Mouse (Mus musculus) lung, postnatal 14 days (tissue): ENCODE results near the gene Mavs.
A peak's percentile ranks its signal among the peaks of the same experiment; 100 is the strongest.

Source experiments
- DNase-seq: peaks from one replicate; pipeline ENCODE4 v3.0.0; 2021

Gene Mavs

DNA sequence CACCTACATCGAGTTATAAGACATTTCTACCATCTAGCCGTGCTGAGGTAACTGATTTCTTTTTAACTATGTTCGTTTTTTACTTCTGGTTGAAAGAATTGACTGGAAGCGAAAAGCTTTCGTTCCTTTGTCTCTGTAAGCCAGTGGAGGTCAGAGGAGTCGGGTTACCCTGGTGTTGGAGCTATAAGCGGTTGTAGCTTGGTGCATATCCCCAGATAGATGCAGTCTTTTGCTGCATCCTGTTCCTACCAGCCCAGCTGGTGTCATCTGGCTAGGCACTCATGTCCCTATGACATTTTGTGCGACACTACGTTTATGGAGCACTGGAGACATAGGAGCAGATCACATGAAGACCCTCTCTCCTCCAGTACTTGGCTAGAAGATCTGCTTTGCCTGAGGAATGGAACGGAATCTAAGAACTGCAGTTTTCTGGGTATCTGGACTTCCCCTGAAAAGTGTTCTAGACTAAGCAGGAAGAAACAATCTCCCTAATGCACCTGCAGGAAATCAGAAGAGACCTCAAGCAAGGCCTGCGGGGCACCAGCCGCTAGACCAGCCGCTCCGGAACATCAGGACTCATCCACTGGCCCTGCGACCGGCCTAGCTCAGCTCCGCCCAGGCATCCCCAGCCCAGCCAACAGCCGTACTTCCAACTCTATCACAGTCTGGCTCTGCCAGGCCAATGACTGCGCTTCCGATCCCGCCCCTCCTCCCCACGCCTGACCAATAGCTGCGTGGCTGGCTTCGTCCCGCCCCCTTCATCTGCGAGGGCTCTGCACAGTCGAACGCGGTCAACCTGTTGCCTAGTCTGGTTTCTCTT, at the start of gene Mavs:
TSS of gene Mavs (plus strand) at position 757 of the 820 bp plus-strand sequence.
- DNase-seq, result peak; percentile 95

DNA sequence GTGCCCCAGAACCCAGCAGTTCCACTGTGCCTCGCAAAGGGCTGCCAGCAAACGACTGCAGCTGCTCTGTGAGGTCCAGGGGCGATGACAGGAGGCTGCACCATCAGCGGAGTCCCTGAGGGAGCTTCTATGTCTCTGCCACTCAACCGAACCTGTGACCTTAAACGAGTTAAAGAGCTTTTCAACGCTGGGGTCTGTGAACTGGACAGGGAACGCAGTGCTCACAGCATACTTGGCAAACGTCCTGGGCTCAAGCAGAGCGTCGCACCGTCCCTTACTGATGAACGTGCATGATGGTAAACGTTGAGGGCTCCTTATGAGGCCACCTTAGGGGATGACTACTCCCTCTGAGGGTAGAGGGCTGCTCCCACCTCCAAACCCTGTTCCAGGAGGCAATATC, 47.5 kb upstream of the Mavs start:
- DNase-seq, result no peak

DNA sequence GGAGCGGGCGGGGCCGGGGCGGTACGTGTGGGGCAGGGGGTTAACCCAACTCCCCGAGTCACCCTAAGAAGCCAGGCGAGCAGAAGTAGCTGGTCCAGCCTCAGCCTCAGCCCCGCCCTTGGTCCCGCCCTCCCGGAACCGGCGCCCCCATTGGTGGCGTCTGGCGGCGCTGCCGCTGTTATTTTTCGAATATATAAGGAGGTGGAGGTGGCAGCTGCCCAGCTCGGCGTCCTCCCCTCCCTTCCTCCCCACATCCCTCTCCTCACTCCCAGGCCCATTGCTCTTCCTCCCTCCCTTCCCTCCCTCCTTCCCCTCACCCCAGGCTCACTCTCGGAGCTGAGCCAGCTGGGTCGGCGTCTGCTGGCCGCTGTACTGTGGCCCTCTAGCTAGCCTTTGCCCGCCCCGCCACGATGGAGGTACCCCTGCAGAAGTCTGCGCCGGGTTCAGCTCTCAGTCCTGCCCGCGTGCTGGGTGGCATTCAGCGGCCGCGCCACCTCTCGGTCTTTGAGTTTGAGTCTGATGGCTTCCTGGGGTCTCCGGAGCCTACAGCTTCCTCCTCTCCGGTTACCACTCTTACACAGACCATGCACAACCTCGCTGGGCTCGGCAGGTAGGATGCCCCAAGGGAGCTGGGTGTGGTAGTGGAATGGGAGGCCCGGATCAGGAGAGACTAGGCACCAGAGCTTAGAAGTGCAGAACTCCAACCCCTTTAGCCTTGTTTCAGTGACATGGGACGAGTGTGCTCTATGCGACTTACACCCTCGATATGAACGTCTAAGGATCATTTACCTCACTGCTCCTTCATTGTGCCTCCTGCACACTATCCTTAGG, 46.9 kb upstream of the Mavs start, which contains the start of the genes Cdc25b and Spef1:
TSS of gene Cdc25b (plus strand) at position 179 of the 831 bp plus-strand sequence.
TSS of gene Spef1 (minus strand) at position 512 of the 831 bp plus-strand sequence.
- DNase-seq, result peak; percentile 89

DNA sequence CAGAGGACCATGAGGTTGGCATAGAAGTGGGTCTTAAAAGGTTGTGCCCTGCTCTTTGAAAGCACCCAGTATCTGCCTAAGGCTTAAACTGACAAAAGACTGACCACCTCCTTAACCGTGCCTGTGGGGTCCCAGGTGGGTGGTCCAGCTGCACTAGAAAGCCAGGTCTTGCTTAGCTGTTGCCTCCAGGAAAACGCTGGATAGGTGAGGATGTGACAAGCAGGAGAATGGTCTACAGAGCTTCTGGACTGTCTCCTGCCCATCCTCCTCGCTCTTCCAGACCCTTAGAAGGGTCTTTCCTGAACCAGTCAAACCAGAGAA, 46.3 kb upstream of the Mavs start:
- no peak for DNase-seq

DNA sequence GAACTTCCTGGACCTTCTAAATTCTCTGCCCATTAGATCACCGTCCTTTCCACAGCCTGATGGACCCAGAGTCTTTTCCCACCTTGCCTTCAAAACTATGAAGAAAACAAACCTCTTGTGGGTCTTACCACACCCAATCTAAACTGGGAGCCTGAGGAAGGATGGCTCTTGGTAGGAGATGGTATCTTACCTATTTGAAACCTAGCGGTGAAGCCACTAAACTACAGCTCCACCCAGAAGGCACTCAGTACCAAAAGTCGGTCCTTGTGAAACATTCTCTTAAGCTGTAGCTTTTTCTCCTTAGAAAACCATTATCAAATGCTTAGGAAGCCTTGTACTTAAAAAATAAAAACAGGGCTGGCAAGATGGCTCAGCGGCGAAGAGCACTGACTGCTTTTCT, 45.6 kb upstream of the Mavs start:
- no peak for DNase-seq

DNA sequence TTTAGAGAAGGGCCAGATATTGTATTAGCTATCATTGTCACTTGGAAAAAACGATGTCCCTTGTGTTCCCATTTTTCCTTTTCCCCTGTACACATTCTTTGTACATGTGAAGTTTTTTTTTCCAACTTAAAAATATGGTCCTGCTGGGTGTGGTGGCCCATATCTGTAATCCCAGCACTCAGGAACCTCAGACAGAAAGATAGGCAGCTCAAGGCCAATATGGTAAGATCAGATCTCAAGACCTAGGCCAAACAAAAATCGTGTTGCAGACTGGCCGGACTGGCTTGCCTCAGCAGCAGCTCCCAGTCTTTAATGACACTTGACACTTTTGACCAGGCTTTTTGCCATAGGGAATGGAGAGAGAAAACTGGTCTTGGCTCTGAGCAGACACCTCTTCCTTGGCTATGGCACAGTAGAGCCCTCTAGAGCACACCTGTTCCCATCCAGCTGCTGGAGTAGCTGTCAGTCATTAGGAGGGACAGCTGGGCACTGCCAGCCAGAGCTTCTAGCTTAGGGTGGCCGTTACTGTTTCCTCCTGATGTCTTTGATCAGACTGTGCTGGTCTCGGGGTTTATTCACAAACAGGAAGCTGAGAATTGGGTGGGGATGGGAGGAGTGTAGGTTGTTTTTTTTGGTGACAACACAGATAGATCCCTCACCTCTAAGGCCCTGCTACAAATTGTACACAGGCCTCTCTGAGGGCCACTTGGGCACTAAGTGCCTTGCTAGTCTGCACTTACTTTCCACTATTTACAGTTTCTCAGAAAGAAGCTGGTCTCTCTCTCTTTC, 44.1 kb upstream of the Mavs start:
- no peak for DNase-seq

DNA sequence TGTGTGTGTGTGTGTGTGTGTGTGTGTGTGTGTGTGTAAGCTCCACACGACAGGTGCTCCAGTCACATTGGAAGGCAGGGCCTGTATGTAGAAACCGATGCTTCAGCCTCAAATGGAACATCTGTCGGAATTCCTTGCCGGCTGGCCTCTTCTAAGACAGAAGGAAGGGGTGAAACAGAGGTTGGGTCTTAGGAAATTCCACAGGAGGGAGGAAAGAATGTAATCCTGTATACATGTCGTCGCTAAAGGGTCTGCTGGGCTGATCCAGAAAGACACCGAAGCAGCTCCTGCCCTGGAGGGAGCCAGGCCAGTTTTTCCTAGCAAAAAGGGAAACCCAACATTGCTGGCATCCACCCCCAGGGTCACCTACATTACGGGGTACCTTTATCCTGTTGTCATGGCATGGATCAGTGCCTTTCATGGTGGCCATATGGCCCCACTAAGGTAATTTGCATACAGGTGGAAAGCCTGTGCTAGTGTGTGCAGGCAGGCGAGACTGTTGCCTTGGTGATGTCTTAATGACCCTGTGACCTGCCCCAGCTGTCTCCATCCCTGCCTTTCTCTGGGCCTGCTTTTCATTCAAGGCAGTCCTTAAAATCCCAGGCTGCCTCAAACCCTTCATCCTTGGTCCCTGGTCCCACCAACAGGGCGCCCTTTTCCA, 43.4 kb upstream of the Mavs start:
- DNase-seq, result no peak

DNA sequence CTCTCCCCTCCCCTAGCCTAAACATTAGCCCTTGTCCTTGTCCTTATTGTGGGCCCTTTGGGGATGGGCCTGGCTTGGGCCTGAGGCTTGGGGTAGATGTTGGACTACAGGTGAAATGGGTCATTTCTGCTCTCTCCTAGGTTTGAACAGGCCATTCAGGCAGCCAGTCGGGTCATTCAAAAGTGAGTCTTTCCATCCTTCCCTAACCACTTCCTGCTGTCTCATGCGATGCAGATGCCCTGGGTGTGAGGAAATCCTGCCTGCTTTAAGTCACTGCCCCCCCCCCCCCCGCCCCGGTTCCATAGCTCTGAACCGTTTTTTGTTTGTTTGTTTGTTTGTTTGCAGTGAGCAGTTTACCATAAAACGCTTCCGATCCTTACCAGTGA, 42.9 kb upstream of the Mavs start:
- no peak for DNase-seq

DNA sequence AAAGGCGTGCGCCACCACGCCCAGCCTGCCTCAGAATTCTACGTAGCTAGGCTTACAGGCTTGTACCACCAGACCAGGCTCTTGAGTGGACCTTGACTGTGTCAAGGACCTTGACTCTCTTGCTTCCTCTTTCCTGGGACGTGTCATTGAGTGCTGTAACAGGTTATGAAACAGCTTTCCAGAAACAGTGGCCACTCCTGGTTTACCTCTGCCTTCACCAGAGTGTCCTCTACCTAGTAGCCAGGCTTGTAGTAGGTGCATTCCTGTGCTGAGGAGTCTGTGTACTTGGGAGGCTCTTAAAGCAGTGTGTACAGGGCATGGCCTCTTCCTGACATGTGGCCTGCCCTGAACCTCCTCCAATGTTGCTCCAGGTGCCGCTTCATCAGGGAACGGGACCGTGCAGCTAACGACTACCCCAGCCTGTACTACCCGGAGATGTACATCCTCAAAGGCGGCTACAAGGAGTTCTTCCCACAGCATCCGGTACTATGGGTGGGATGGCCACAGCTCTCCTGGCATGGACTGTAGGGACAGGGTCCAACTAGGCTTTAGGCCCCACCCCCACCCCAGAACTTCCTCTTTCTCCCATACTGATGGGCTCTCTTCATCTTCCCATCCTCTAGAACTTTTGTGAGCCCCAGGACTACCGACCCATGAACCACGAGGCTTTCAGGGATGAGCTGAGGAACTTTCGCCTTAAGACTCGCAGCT, 37.1 kb upstream of the Mavs start:
- peak; percentile 43 for DNase-seq

DNA sequence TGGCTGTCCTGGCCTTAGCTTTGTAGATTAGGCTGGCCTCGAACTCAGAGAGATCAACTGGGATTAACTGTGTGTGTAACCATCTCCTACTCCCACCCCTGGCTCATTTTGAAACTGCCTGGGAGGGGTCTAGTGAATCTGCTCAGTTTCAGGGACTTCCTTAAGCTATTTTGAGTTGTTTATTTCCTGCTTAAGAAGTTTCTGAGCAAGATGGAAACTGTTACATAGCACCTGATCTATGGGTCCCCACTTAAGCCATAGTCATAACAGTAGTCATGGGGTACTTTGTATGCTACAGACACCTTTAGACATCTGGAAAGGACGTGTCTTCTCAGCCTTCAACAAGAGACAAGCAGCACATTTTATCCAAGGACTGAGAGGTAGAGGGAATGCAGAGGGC, 33.2 kb upstream of the Mavs start:
- no peak for DNase-seq

DNA sequence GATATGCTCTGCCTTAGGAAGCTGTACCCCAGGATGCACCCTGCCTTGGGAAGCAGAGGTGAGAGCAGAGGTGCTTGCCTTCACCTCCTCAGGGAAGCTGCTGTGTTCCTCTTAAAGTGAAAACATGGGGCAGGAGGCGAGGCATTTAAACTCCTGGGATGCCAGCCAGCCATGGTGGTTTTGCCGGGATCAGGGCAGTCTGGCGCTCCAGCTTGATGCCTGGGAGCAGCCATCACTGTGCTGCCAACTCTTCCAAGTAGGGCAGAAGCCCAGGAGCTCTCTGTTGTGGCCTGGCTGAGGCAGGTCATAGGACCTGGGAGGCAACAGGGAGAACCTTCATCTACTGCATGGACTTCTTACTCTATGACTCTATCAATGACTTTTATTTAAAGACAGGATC, 32.6 kb upstream of the Mavs start:
- DNase-seq, result no peak

DNA sequence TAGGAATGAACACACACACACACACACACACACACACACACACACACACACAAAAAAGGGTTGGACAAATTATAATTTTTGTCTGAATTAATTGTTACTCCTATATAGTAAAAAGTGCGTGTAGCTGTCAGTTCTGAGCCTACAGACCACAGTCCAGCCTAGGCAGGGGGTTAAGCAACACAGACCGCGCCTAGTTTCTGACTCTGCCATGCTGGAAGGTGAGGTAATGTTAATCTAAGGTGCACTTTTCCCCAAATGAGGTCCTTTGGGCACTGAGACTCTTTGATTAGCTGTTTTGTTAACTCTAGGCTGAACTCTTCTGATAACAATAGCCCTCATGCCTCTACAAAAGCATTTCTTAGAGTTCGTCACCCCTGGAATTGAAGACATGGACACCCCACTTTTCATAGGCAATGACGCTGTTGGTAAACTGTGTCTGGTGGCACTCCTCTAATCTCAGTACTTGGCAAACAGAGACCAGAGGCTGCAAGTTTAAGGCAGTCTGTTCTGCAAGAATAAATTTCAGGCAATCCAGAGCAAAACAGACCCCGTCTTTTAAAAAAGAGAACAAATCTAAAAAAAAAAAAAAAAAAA, 29.9 kb upstream of the Mavs start:
- DNase-seq, result no peak

DNA sequence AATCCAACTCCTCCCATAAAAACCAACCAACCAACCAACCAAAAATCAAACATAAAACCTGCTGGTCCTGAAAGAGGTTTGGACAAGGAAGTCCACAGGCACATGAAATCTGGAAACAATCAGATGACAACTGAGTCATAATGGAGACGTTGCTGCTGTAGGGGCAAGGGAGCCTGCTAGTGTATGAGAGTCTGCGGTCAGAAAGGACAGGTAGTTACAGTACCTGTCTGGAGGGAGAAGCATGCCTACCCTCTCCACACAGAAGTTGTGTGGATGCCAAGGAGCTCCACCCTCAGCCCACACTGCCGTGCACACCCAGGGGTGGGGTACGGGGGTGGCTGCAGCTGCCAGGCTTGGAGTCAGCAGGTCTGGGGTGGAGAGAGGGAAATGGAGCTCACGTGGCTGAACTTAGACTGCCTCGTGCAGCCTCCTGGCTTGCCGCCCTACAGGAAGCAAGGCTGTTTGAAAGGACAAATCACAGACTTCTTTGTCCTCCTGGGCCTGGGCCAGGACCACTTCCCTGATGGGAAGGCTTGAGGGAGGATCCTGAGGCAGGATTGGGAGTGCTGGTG, 29.4 kb upstream of the Mavs start:
- DNase-seq, result peak; percentile 96

DNA sequence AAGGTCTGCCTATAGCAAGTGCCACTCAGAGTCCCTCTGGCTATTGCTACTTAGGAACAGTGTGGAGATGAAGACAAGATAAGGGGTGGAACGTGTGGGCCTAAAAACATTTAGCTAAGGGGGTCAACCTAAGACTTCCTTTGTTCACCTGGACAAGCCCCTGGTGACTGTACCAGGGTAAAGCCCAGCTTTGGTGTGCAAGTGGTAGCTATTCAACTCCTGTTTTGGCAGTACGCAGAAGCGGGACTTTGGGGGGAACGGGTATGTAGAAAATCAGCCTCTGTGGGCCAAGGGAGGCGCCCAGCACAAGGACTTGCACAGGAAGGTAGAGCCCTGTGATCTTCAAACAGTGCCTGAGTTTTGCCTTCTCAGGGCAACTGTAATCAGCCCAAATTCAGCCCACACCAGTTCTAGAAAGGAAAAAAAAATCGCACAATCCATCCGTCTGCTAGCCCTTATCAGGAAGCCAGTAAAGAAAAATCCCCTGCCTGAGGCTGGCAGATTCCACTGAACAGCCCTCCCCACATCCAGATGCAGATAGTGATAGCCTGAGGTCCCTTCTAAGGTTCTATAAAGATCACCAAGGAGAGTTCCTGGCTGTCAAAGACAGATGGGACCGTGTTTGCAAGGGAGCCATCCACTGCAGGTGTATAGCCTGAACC, 28.2 kb upstream of the Mavs start:
- DNase-seq, result no peak

DNA sequence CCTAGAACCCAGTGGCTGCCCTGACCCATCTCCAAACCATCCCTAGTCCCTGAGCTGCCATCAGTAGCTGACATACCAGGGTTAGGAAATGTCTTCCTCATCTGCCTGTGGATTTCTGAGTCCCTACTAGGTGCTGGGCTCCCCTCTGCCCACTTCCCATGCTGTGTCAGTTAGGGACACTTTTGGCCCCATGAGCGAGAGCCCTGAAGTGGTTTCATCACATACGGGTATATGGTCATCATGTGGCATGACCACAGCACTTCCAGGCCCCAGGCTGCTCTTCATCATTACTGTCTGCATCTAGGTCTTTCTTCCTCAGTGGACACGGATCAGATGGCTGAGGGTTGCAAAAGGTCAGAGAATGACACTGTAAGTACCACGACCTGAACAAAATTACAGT, 27.1 kb upstream of the Mavs start, which contains the start of gene Ap5s1:
TSS of gene Ap5s1 (plus strand) at position 301 of the 400 bp plus-strand sequence.
- DNase-seq, result no peak

DNA sequence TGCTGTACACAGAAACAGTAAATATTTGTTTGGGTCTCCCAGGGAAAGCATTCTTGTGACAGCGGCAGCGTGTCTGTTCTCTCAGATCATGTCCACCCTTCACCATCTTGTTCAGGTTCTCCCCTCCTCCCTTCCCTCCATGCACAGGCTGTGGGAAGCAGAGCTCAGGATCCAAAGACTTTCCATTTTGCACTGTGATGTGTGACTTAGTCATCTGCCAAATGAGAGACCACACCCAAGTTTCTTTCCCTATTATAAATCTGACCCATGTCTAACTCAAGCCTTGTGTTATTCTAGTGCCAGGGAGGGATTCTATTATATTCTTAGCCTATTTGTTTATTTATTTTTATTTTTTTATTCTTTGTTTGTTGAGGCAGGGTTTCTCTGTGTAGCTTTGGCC, 25.5 kb upstream of the Mavs start:
- DNase-seq, result no peak

DNA sequence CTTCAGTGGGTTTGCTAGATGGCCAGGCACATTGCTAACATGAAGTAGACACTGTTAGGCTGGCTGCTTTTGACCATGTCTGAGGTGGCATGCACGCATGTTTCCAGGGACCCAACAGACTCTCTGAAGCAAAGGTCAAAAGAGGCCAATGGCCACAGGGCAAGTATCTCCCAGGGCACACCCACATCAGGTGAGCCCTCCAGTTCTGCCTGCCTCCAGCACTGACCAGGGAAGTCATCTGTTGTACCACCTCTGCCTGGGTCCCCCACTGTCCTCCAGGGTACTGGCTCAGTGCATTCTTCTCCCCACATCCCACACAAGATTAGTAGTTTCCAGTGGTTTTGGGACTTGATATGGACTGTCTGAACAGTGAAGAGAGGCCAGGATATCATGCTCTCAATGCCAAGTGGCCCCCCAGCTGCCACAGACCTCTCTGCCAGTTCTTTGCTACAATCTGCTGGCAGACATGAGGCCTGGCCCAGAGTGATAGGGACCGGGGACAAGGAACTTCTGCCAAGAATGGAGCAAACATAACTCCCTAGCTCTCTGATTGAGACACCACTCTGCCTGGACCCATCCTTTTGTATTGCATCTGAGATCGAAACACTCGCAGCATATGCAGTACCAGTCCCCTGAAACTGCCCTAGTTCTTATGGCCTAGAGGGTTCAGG, 24.6 kb upstream of the Mavs start:
- DNase-seq, result peak; percentile 23

DNA sequence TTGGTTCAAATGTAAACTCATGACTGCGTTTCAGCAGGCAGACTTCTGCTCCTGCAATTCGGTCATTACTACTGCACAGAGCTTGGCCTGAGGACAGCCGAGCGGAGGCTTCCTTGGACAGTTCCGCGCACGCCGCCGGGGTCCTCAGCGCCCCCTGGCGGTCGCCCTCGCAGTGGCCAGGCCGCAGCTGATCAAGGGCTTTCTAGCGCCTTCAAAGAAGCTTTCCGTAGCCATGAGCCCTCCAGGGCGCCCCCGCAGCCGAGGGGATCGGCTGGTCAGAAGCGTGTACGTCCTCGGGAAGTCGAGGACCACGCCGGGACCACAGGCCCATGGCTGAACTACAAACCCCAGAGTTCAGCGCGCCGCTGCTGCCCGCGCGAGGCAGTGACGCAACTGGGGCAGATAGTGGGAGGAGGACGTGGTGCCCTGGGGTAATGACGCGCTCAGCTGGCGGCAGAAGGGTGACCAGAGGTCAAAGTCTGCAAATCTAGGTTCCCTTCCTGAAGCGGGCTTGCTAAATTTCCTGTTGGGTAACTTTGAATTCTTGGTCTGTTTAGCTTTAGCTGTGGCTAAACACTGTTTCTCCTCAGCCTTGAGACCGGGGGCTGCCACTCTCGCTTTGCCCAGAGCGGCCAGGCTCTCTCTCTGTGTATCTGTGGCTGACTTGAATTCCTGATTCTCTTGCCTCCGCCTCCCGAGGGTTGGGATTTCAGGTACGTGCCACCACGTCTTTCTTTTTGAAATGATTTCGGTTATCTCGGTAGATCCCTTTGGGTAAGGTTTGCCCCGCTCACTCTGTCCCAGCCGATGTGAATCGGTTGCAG, 23.7 kb upstream of the Mavs start:
- DNase-seq, result peak; percentile 96

DNA sequence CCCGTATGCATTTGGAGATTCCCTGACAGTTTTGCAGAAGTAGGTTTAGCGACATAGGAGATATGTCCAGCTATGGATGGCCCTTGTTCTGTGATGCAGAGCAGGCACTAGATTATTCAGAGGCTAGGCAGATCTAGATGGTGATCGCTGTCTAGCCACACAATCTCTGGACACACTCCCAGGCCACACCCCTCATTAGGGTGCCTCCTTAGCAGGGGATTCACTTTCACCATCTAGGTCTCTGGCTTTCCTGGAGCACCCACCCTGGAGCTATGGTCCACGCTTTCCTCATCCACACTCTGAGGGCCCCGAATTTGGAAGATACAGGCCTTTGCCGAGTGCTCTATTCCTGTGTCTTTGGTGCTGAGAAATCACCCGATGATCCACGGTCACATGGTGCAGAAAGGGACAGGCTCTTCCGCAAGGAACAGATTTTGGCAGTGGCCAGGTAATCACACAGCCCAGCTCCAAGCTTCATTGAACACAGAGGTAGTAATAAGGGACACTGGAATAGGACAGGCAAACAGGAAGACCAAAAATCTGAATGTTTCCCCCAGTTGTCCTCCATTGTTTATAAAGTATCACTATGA, 22.7 kb upstream of the Mavs start:
- DNase-seq, result peak; percentile 38
